Mouse (Mus musculus): Measurements from ENCODE around the gene Vopp1.

The Vopp1 gene

DNA sequence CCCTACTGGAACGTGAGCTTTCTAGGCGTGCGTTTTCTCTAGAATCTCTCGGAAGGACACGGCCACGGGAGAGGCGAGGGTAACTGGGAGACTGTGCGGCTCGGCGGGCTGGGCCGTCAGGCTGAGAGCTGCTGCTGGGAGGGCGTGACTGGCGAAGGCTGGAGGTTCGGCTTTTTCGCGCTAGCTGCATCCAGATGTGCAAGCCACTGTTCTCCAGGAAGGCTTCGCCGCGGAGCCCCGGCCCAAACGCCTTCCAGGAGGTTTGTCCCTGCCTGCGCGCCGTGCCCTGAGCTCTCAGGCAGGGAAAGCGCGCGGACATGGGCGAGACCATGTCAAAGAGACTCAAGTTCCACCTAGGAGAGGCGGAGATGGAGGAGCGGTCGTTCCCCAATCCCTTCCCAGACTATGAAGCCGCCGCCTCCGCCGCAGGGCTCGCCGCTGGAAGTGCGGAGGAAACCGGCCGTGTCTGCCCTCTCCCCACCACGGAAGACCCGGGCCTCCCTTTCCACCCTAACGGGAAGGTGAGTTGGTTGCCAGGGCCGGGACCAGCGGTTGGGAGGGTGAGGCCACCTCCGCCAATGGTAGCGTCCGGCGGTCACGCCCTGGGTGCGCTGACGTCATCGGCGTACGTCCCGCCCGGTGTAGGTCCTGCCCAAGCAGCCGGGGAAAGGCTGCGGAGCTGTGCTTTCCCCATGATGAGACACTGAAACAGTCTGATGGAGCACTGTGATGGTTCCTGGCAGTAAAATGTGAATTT, 122.0 kb downstream of the Vopp1 start:
- DNase-seq (ENCODE audit: low spot score in 2 of 2), result peak; percentile 94 to 96

DNA sequence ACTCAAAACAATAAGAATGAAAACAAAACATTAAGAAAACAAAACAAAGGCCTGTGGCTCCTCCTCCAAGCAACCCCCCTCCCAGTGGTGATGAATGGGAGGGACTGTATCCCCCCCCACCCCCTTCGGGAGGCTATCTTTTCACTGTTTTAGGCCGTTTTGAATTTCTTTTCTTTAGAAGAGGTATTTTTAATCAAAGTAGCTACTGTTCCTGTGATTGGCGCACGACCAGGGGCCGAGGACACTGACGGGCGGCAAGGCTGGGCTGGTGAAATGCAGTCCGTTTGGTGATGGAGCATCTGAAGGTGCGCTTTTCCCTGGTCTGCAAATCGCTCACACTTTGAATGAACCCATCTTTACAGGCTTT, 122.6 kb downstream of the Vopp1 start, which contains the start of gene Lancl2:
Gene Lancl2 (plus strand): TSS at position 165 of the 367 bp plus-strand sequence.
- no peak for DNase-seq (ENCODE audit: low spot score in 2 of 2)

DNA sequence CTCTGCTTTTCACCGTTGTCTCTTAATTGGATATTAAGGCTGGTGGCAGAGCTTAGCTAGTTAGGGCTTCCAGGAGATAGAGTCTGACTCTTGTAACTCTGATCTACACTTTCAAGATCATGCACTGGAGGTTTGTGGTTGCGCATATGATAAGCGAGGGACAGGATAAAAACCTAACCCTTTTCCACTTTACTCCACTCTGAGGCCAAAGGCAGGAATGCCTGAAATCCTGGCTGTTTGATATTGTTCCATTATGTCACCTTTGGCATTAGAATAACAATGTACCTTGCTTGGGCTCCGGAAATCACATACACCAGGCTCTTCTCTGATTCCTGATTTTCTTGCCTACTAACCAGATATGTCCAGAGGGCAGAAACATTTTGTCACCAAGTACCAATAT, 123.3 kb downstream of the Vopp1 start:
- DNase-seq (ENCODE audit: low spot score in 2 of 2), result no peak

DNA sequence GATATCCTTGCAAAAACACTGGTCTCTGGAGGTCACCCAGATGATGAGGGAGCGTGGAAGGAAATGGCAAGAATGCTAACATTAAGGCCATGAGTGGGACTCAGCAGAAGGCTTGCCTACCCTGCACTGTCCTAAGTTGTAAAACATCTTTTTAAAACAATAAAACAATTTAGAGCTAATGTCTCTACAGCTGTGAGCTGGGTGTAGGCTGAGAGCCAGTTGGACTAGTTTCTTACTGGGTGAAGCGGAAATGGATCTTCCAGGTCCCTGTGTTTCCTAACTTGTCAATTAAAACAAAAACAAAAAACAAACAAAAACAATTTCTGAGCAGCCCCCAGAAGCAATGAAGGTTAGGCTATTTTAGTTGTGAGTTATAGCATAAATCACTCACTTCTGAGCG, 131.8 kb downstream of the Vopp1 start:
- no peak for DNase-seq (ENCODE audit: low spot score in 2 of 2)

DNA sequence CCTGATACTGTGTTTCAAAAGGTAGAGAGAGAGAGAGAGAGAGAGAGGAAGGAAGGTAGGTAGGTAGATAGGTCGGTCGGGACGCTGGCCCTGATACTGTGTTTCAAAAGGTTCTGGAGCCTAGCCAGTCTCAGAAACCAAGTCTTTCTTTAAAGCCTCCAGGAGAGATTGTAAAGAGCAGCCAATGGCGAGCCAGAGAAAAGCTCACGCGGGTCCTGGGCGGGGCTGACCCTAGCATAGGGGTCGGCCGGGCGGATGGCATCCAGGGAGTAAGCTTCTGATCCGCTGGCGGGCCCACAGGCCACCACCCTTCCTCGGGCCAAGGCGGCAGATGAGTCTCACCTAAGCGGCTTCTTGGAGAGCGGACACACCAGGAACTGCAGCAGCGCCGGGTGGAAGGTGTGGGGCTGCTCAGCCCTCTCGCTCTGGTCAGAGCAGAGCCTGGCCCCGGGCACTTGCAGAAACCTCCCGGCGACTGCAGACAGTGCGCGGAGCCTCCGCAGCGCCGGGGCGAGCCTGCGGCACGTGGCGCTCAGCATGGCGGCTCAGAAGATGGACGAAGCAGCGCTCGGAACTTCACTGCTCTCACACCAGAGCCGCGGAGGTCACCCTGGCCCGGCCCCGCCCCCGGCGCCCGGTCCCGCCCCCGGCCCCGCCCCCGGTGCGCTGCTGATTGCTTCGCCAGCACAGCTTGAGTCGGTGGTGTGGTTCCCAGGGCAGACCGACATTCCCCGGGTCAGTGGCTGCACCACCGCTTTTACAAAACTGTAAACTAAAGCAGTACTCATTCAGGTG, 133.3 kb downstream of the Vopp1 start, which contains the start of gene Pyurf:
Gene Pyurf (minus strand): TSS at position 612 of the 795 bp plus-strand sequence.
- peak; percentile 76 to 84 for DNase-seq (ENCODE audit: low spot score in 2 of 2)

DNA sequence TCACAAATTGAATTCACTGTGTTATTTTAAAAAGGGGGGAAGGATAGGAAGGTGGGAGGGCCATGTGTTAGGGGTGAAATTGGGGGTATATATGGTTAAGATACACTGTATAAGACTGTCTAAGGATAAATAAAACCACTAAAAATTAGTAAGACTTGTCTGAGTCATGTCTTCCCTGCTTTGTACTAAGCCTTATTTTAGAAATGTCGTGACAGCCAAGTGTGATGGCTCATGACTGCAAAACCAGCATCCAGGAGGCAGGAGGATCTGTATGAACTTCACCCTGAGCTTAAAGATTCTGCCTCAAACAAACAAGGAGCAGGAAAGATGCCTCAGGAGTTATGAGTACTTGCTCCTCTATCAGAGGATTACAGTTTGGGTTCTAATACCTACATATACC, 140.8 kb downstream of the Vopp1 start:
- DNase-seq (ENCODE audit: low spot score in 2 of 2), result no peak
